Mouse (Mus musculus): ENCODE results near the gene Wbp2. TPM values are rescaled to one million over a fixed set of nuclear protein-coding genes. Genes with fewer than 3 reads are reported as not detected.

The Wbp2 gene
- polyA plus RNA-seq, 1 experiment from 2014 or later = 86.8 TPM

- Histone ChIP-seq H3K9me3 (ENCODE audit: control insufficient read depth, low read length) (no peaks in the 10 kb centered on the region), H3K4me3 (ENCODE audit: low read depth, low read length) (no peak overlapping the region), H3K9ac (ENCODE audit: low read length) (no peak overlapping the region), H3K4me2 (no peak overlapping the region), H3K27ac (ENCODE audit: low read depth, low read length) (no peak overlapping the region), H3K36me3 (ENCODE audit: control insufficient read depth, insufficient read depth, low read length) (peaks cover 17% of the 10 kb centered on the region), H3K4me1 (ENCODE audit: control insufficient read depth, insufficient read depth, low read length) (no peaks in the 10 kb centered on the region; the same call in 1 of the 2 replicates), H3K27me3 (ENCODE audit: control insufficient read depth, insufficient read depth, low read length) (no peaks in the 10 kb centered on the region)
- 96% methylated on average over 3 of the region's 3 CpGs for WGBS
- peak; percentile 66 for DNase-seq (ENCODE audit: low spot score, missing footprints)
- no peak for ATAC-seq (ENCODE audit: low FRiP score)
Measured at GRCm38 (mm10) chr11:116036671-116037070, 50.1 kb downstream of the Wbp2 start.

DNA sequence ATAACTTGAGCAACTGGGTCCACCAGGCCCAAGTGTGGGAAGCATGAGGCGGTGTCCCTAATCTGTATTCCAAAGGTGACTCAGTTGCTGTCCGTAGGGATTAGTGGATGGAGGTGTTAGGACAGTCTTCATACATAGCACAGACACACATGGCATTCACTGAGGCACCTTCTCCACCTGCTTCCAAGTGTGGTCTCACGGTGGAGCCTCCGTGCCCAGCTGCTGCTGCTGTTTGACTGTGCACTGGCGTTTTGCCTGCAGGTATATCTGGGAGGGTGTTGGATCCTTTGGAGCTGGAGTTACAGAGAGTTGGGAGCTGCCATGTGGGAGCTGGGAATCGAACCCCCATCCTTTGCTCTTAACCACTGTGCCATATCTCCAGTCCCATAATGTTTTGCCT, 52.2 kb downstream of the Wbp2 start:
- no peak overlapping the region for H3K4me2 ChIP-seq
- H3K36me3 ChIP-seq (ENCODE audit: control insufficient read depth, insufficient read depth, low read length) = peaks cover 10% of the 10 kb centered on the region
- no peak overlapping the region for H3K4me3 ChIP-seq (ENCODE audit: low read depth, low read length)
- no peak overlapping the region for H3K9ac ChIP-seq (ENCODE audit: low read length)
- no peaks in the 10 kb centered on the region for H3K9me3 ChIP-seq (ENCODE audit: control insufficient read depth, low read length)
- DNase-seq (ENCODE audit: low spot score, missing footprints) (peak; percentile 54), ATAC-seq (ENCODE audit: low FRiP score) (no peak)
- WGBS = 93% methylated on average over 6 of the region's 6 CpGs
- peaks cover 8% of the 10 kb centered on the region for H3K4me1 ChIP-seq (ENCODE audit: control insufficient read depth, insufficient read depth, low read length)
- no peak overlapping the region for H3K27ac ChIP-seq (ENCODE audit: low read depth, low read length)
- no peaks in the 10 kb centered on the region for H3K27me3 ChIP-seq (ENCODE audit: control insufficient read depth, insufficient read depth, low read length)

DNA sequence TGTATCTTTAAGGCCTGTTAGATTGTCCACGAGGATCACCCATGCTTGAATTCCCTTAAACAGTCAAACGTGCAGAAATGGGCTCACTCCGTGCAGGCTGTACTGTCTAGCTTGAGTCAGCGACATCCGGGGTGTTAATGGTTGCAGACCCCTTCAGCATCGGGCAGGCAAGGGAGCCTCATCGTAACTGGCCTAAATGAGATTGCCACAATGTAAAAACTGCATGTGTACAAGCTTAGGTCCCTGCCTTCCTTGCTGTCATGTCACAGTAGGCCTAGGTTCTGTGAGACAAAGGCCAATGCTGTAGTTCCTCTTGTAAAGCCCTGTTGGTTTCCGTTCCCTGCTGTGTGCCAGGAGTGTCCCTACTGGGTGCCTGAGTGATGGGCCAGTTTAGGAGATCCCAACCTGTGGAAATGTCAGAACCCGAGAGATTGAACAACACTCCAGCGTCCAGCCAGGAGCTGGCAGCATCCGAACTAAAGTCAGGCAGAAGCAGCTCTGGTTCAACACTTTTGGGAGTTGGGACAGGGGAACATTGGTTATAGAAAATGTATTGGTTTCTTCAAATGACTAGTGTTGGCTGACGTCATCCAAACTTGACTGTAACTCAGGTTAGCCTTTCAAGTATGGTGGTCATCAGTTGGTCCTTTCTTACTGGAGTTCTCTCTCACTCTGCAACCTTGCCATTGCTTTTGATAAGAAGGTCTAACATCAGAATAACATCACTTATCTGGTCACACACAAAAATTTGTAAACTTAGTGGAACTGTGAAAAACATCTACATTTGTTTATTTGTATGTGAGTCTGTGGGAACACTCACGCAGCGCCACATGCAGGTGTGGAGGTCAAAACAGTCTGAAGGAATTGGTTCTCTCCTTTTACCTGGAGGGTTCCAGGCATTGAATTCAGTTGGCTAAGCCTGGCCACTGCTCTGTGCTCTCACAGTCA, 55.6 kb downstream of the Wbp2 start:
- Histone ChIP-seq H3K4me1 (ENCODE audit: control insufficient read depth, insufficient read depth, low read length) (peaks cover 8% of the 10 kb centered on the region), H3K9me3 (ENCODE audit: control insufficient read depth, low read length) (no peaks in the 10 kb centered on the region), H3K27ac (ENCODE audit: low read depth, low read length) (peak overlapping the region; percentile 95), H3K27me3 (ENCODE audit: control insufficient read depth, insufficient read depth, low read length) (no peaks in the 10 kb centered on the region), H3K4me3 (ENCODE audit: low read depth, low read length) (peak overlapping the region; percentile 79), H3K36me3 (ENCODE audit: control insufficient read depth, insufficient read depth, low read length) (0 out of 2 replicates have a peak, but pooled peaks cover 2% of the 10 kb centered on the region), H3K9ac (ENCODE audit: low read length) (peak overlapping the region; percentile 95), H3K4me2 (peak overlapping the region; percentile 97)
- 32% methylated on average over 14 of the region's 14 CpGs for WGBS
- ATAC-seq (ENCODE audit: low FRiP score) (peak; percentile 24), DNase-seq (ENCODE audit: low spot score, missing footprints) (peak; percentile 94)

GRCm38 (mm10) chr11:116030088-116030897, 56.5 kb downstream of the Wbp2 start, which contains the start of gene Unk:
Gene Unk (plus strand): TSS chr11:116030322.
- Histone ChIP-seq H3K36me3 (ENCODE audit: control insufficient read depth, insufficient read depth, low read length) (0 out of 2 replicates have a peak, but pooled peaks cover 2% of the 10 kb centered on the region), H3K4me3 (ENCODE audit: low read depth, low read length) (peak within 1 kb of the TSS; percentile 79), H3K27me3 (ENCODE audit: control insufficient read depth, insufficient read depth, low read length) (no peaks in the 10 kb centered on the region)

GRCm38 (mm10) chr11:116029086-116029865, 57.5 kb downstream of the Wbp2 start:
- H3K4me1 ChIP-seq (ENCODE audit: control insufficient read depth, insufficient read depth, low read length) = peaks cover 8% of the 10 kb centered on the region
- ATAC-seq (ENCODE audit: low FRiP score) (no peak), DNase-seq (ENCODE audit: low spot score, missing footprints) (peak; percentile 47)
- H3K36me3 ChIP-seq (ENCODE audit: control insufficient read depth, insufficient read depth, low read length) = no peaks in the 10 kb centered on the region
- peak overlapping the region; percentile 53; the same call in 1 of the 2 replicates for H3K9ac ChIP-seq (ENCODE audit: low read length)
- no peaks in the 10 kb centered on the region for H3K27me3 ChIP-seq (ENCODE audit: control insufficient read depth, insufficient read depth, low read length)
- peak overlapping the region; percentile 79 for H3K4me3 ChIP-seq (ENCODE audit: low read depth, low read length)
- WGBS = 85% methylated on average over 6 of the region's 6 CpGs
- peak overlapping the region; percentile 97 for H3K4me2 ChIP-seq
- no peaks in the 10 kb centered on the region for H3K9me3 ChIP-seq (ENCODE audit: control insufficient read depth, low read length)
- H3K27ac ChIP-seq (ENCODE audit: low read depth, low read length) = no peak overlapping the region

More at GRCm38 (mm10) chr11:116030088-116030897, 56.5 kb downstream of the Wbp2 start, which contains the start of gene Unk:
- H3K4me1 ChIP-seq (ENCODE audit: control insufficient read depth, insufficient read depth, low read length) = peaks cover 8% of the 10 kb centered on the region
- DNase-seq (ENCODE audit: low spot score, missing footprints) (peak; percentile 100), ATAC-seq (ENCODE audit: low FRiP score) (peak; percentile 94)
- H3K27ac ChIP-seq (ENCODE audit: low read depth, low read length) = peak within 1 kb of the TSS; percentile 95
- WGBS = under 1% methylated on average over 65 of the region's 67 CpGs
- H3K9me3 ChIP-seq (ENCODE audit: control insufficient read depth, low read length) = no peaks in the 10 kb centered on the region
- peak within 1 kb of the TSS; percentile 97 for H3K4me2 ChIP-seq
- H3K9ac ChIP-seq (ENCODE audit: low read length) = peak within 1 kb of the TSS; percentile 95

Other genes starting within 250 kb of the Wbp2 start
- not detected in 2 replicates for gene Myo15b, start 228.6 kb downstream of the Wbp2 start, polyA plus RNA-seq (2014; fragmentation: Nextera tagmentation; extraction: Ambion mirVana)
- gene Smim5, start 187.0 kb downstream of the Wbp2 start, polyA plus RNA-seq (2014; fragmentation: Nextera tagmentation; extraction: Ambion mirVana) = 0.27 and 0.59 TPM in 2 replicates
- 0.46 TPM in 1 of 2 replicates, not detected in the other for gene Smim6, start 175.0 kb downstream of the Wbp2 start, polyA plus RNA-seq (2014; fragmentation: Nextera tagmentation; extraction: Ambion mirVana)
- 58.3 and 61.5 TPM in 2 replicates for gene Sap30bp, start 153.7 kb downstream of the Wbp2 start, polyA plus RNA-seq (2014; fragmentation: Nextera tagmentation; extraction: Ambion mirVana)
- gene Recql5, start 153.5 kb downstream of the Wbp2 start, polyA plus RNA-seq (2014; fragmentation: Nextera tagmentation; extraction: Ambion mirVana) = 16.1 and 18.4 TPM in 2 replicates
- 0.23 and 0.25 TPM in 2 replicates for gene Itgb4, start 112.3 kb downstream of the Wbp2 start, polyA plus RNA-seq (2014; fragmentation: Nextera tagmentation; extraction: Ambion mirVana)
- 82.5 and 93.4 TPM in 2 replicates for gene Galk1, start 74.3 kb downstream of the Wbp2 start, polyA plus RNA-seq (2014; fragmentation: Nextera tagmentation; extraction: Ambion mirVana)
- 1,982 and 2,171 TPM in 2 replicates for gene H3f3b, start 59.0 kb downstream of the Wbp2 start, polyA plus RNA-seq (2014; fragmentation: Nextera tagmentation; extraction: Ambion mirVana)
- 23.4 and 24.1 TPM in 2 replicates for gene Unk, start 56.7 kb downstream of the Wbp2 start, polyA plus RNA-seq (2014; fragmentation: Nextera tagmentation; extraction: Ambion mirVana)
- 0.82 and 1.1 TPM in 2 replicates for gene Unc13d, start 9.0 kb downstream of the Wbp2 start, polyA plus RNA-seq (2014; fragmentation: Nextera tagmentation; extraction: Ambion mirVana)
- 2.7 TPM in 2 replicates for gene Trim47, start 40.2 kb upstream of the Wbp2 start, polyA plus RNA-seq (2014; fragmentation: Nextera tagmentation; extraction: Ambion mirVana)
- gene Trim65, start 44.1 kb upstream of the Wbp2 start, polyA plus RNA-seq (2014; fragmentation: Nextera tagmentation; extraction: Ambion mirVana) = 1.3 TPM in 2 replicates
- gene Mrpl38, start 51.9 kb upstream of the Wbp2 start, polyA plus RNA-seq (2014; fragmentation: Nextera tagmentation; extraction: Ambion mirVana) = 96.3 and 97.0 TPM in 2 replicates
- 28.7 and 30.1 TPM in 2 replicates for gene Fbf1, start 81.2 kb upstream of the Wbp2 start, polyA plus RNA-seq (2014; fragmentation: Nextera tagmentation; extraction: Ambion mirVana)
- gene Ten1, start 111.9 kb upstream of the Wbp2 start, polyA plus RNA-seq (2014; fragmentation: Nextera tagmentation; extraction: Ambion mirVana) = 48.6 and 55.6 TPM in 2 replicates
- gene Acox1, start 112.0 kb upstream of the Wbp2 start, polyA plus RNA-seq (2014; fragmentation: Nextera tagmentation; extraction: Ambion mirVana) = 32.8 and 36.1 TPM in 2 replicates
- 0.26 TPM in 2 replicates for gene Evpl, start 151.1 kb upstream of the Wbp2 start, polyA plus RNA-seq (2014; fragmentation: Nextera tagmentation; extraction: Ambion mirVana)
- 72.8 and 78.6 TPM in 2 replicates for gene Srp68, start 187.2 kb upstream of the Wbp2 start, polyA plus RNA-seq (2014; fragmentation: Nextera tagmentation; extraction: Ambion mirVana)
- gene Galr2, start 193.9 kb upstream of the Wbp2 start, polyA plus RNA-seq (2014; fragmentation: Nextera tagmentation; extraction: Ambion mirVana) = 0.07 and 0.34 TPM in 2 replicates
- gene Exoc7, start 220.2 kb upstream of the Wbp2 start, polyA plus RNA-seq (2014; fragmentation: Nextera tagmentation; extraction: Ambion mirVana) = 59.9 and 61.3 TPM in 2 replicates
- 3.5 and 3.8 TPM in 2 replicates for gene Foxj1, start 248.4 kb upstream of the Wbp2 start, polyA plus RNA-seq (2014; fragmentation: Nextera tagmentation; extraction: Ambion mirVana)